In the genomic region with DNA sequence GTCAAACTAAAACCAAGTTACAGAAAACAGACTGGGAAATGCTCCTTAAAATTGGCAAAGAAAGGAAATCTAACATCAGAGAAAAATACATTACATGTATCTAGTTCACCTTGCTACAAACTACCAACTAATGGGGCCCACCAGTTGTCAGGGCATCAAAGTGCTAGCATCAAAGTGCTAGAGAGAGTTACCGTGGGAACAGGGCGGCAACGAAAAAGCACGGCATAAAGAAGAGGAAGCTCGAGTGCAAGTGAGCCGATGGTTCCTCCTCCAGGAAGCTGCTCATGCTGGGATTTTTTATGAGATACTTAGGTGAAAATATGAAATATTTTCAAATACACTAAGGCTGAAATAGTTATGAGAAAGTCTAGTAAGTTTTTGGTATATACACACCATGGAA, we compare ENCODE assay signal across 32 mouse cellular contexts. TPM values are rescaled to one million over a fixed set of nuclear protein-coding genes. Genes with fewer than 3 reads are reported as not detected.
DNase-seq lines count a peak whose midpoint lies in the region; ATAC-seq and TF ChIP-seq lines count a peak whose summit lies in the region.
"Had no signal": no experiment of that assay in that cellular context is flagged by ENCODE, and none has a peak within 500 bp of the region (broad histone marks: within the 10 kb centered on the region; RNA-seq: fewer than 3 reads in every experiment).

No protein-coding gene starts in this region.

- H3K4me3 ChIP-seq in thymus, adult 2 months (ENCODE audit: control insufficient read depth, insufficient read depth, low read length) = no peak overlapping the region
- H3K4me3 ChIP-seq: embryonic facial prominence, embryonic 12.5 days; gastrocnemius, adult 2 months; heart, adult 2 months; heart, embryonic 12.5 days; hindbrain, embryonic 13.5 days; kidney, embryonic 15.5 days; layer of hippocampus, adult 2 months; liver, embryonic 12.5 days; megakaryocyte, embryonic 14.5 days; midbrain, embryonic 13.5 days; neural tube, embryonic 15.5 days had no signal

- H3K27me3 ChIP-seq in thymus, adult 2 months (ENCODE audit: control insufficient read depth, insufficient read depth, low read length) = no peaks in the 10 kb centered on the region
- H3K27me3 ChIP-seq: embryonic facial prominence, embryonic 12.5 days; heart, embryonic 12.5 days; hindbrain, embryonic 13.5 days; kidney, embryonic 15.5 days; liver, embryonic 12.5 days; megakaryocyte, embryonic 14.5 days; midbrain, embryonic 13.5 days; neural tube, embryonic 15.5 days had no signal

- TF ChIP-seq CTCF in thymus, adult 2 months (IDR thresholded peaks at IDR 0.05; ENCODE audit: borderline replicate concordance, control insufficient read depth, extremely low read depth, insufficient read depth, low read length, poor library complexity) = no peak

- peak; percentile 40 for ATAC-seq in activated CD4-positive, CD25-positive, alpha-beta regulatory T cell, adult 4 months
- ATAC-seq: forebrain, embryonic 14.5 days; liver, embryonic 12.5 days; liver, postnatal 0 days; midbrain, embryonic 13.5 days had no signal

- no peaks in the 10 kb centered on the region for H3K36me3 ChIP-seq in thymus, adult 2 months (ENCODE audit: control insufficient read depth, insufficient read depth, low read length)
- H3K36me3 ChIP-seq: embryonic facial prominence, embryonic 12.5 days; heart, embryonic 12.5 days; hindbrain, embryonic 13.5 days; kidney, embryonic 15.5 days; liver, embryonic 12.5 days; midbrain, embryonic 13.5 days; neural tube, embryonic 15.5 days had no signal

- TF ChIP-seq POLR2A in thymus, adult 2 months (IDR thresholded peaks at IDR 0.05; ENCODE audit: control insufficient read depth, extremely low read depth, insufficient read depth, low read length, poor library complexity) = no peak

- 4% methylated on average over 6 of the region's 6 CpGs for WGBS in thymus, adult 2 months

- DNase-seq in thymus, adult 2 months = peak; percentile 7
- DNase-seq in thymus, adult 18-20 months = no peak
- DNase-seq in thymus, postnatal 0 days (ENCODE audit: low spot score) = peak; percentile 52
- no peak for DNase-seq in ovary, postnatal 10 days (ENCODE audit: low spot score)
- DNase-seq in embryo, embryonic 10 days (ENCODE audit: low spot score) = no peak
- no peak for DNase-seq in MN1 (ENCODE audit: low spot score)
- DNase-seq: adrenal gland, adult 8-10 months; cerebellum, adult 8-10 months; cerebellum, postnatal 25 days; gastrocnemius, adult 2 months; gastrocnemius, postnatal 36 days; heart, adult 2 months; heart, postnatal 4 days; kidney, adult 18-20 months; kidney, postnatal 36 days; layer of hippocampus, postnatal 36 days; left cerebral cortex, postnatal 4 days; liver, postnatal 0 days; lung, postnatal 36 days; right cerebral cortex, adult 18-20 months; right cerebral cortex, postnatal 4 days had no signal

- H3K27ac ChIP-seq in thymus, adult 2 months (ENCODE audit: control insufficient read depth, insufficient read depth, low read length) = no peak overlapping the region
- H3K27ac ChIP-seq: embryonic facial prominence, embryonic 12.5 days; gastrocnemius, adult 2 months; heart, adult 2 months; hindbrain, embryonic 13.5 days; kidney, embryonic 15.5 days; liver, embryonic 12.5 days; midbrain, embryonic 13.5 days; neural tube, embryonic 15.5 days had no signal

- peaks cover 2% of the 10 kb centered on the region; the same call in 1 of the 2 replicates for H3K4me1 ChIP-seq in thymus, adult 2 months (replicated peaks; ENCODE audit: control insufficient read depth, insufficient read depth, low read length)
- H3K4me1 ChIP-seq: embryonic facial prominence, embryonic 12.5 days; heart, embryonic 12.5 days; hindbrain, embryonic 13.5 days; kidney, embryonic 15.5 days; liver, embryonic 12.5 days; megakaryocyte, embryonic 14.5 days; midbrain, embryonic 13.5 days; neural tube, embryonic 15.5 days had no signal

RNA-seq across cellular contexts. Expression of gene Deup1, which starts 47.6 kb away (rescaled TPM):
- 0.08 and 0.09 TPM in 2 replicates for polyA plus RNA-seq in thymus, adult 2 months (2012; rRNA removed)
- polyA plus RNA-seq in activated CD4-positive, CD25-positive, alpha-beta regulatory T cell, adult 4 months (2017; shearing (Covaris generic)) = under 1 TPM in 1 of 2 experiments, not detected in 1; 0.24 TPM
- 0.31 and 0.62 TPM in 2 replicates for polyA plus RNA-seq in thymus, postnatal 0 days (2015; fragmentation: Nextera tagmentation; extraction: Ambion mirVana)
- polyA plus RNA-seq: liver, embryonic 12.5 days had no signal

Comparison
In these comparisons a context has a peak if more than half of its experiments do, and no peak if none do; other contexts are left out.
1. DNase-seq: peak in thymus, adult 2 months (single experiment) and thymus, postnatal 0 days (single experiment); none in thymus, adult 18-20 months (0 of 2), ovary, postnatal 10 days (single experiment), embryo, embryonic 10 days (single experiment) and MN1 (single experiment).